Comparison of ENCODE assay signal across 9 mouse cellular contexts in genomic region chr1:21961251-21962082, GRCm38 (mm10). TPM values are rescaled to one million over a fixed set of nuclear protein-coding genes. Genes with fewer than 3 reads are reported as not detected.
DNase-seq lines count a peak whose midpoint lies in the region; ATAC-seq and TF ChIP-seq lines count a peak whose summit lies in the region.
"Had no signal": no experiment of that assay in that cellular context is flagged by ENCODE, and none has a peak within 500 bp of the region (broad histone marks: within the 10 kb centered on the region; RNA-seq: fewer than 3 reads in every experiment).

TSS of gene Kcnq5 (minus strand) at chr1:21961942.

- H3K36me3 ChIP-seq in embryonic facial prominence, embryonic 12.5 days = no peaks in the 10 kb centered on the region
- no peaks in the 10 kb centered on the region for H3K36me3 ChIP-seq in heart, embryonic 10.5 days
- H3K36me3 ChIP-seq in liver, embryonic 13.5 days = no peaks in the 10 kb centered on the region
- no peaks in the 10 kb centered on the region for H3K36me3 ChIP-seq in neural tube, embryonic 13.5 days
- H3K36me3 ChIP-seq in testis, adult 2 months (ENCODE audit: control insufficient read depth, insufficient read depth, low read length) = no peaks in the 10 kb centered on the region
- H3K36me3 ChIP-seq: G1E had no signal

- peaks cover 17% of the 10 kb centered on the region; the same call in 1 of the 2 replicates for H3K4me1 ChIP-seq in embryonic facial prominence, embryonic 12.5 days
- peaks cover 26% of the 10 kb centered on the region for H3K4me1 ChIP-seq in heart, embryonic 10.5 days
- H3K4me1 ChIP-seq in liver, embryonic 13.5 days (replicated peaks) = peaks cover 26% of the 10 kb centered on the region
- peaks cover 19% of the 10 kb centered on the region for H3K4me1 ChIP-seq in neural tube, embryonic 13.5 days (replicated peaks)
- H3K4me1 ChIP-seq in testis, adult 2 months (ENCODE audit: control insufficient read depth, insufficient read depth, low read length) = peaks cover 16% of the 10 kb centered on the region

- no peaks in the 10 kb centered on the region for H3K9me3 ChIP-seq in embryonic facial prominence, embryonic 12.5 days
- H3K9me3 ChIP-seq in heart, embryonic 10.5 days = no peaks in the 10 kb centered on the region
- no peaks in the 10 kb centered on the region for H3K9me3 ChIP-seq in liver, embryonic 13.5 days (replicated peaks)
- no peaks in the 10 kb centered on the region for H3K9me3 ChIP-seq in neural tube, embryonic 13.5 days

- no peak for TF ChIP-seq POLR2A in testis, adult 2 months (IDR thresholded peaks at IDR 0.05; ENCODE audit: control insufficient read depth, low read depth, low read length)

- peak within 1 kb of the TSS; percentile 67 for H3K9ac ChIP-seq in embryonic facial prominence, embryonic 12.5 days
- H3K9ac ChIP-seq in liver, embryonic 13.5 days = peak within 1 kb of the TSS; percentile 26
- H3K9ac ChIP-seq in neural tube, embryonic 13.5 days = peak within 1 kb of the TSS; percentile 79

- DNase-seq in cerebellum, adult 11-12 months = peak; percentile 5
- DNase-seq in cerebellum, adult 9-11 months = no peak
- peak; percentile 79 for DNase-seq in heart, embryonic 10.5 days (ENCODE audit: low spot score)
- peak; percentile 78 for DNase-seq in kidney, postnatal 10 days
- DNase-seq in liver, embryonic 13.5 days = no peak

- H3K27me3 ChIP-seq in embryonic facial prominence, embryonic 12.5 days = peaks cover 9% of the 10 kb centered on the region
- no peaks in the 10 kb centered on the region for H3K27me3 ChIP-seq in heart, embryonic 10.5 days (ENCODE audit: insufficient read depth, poor library complexity, severe bottlenecking)
- peaks cover 45% of the 10 kb centered on the region for H3K27me3 ChIP-seq in liver, embryonic 13.5 days
- peaks cover 37% of the 10 kb centered on the region for H3K27me3 ChIP-seq in neural tube, embryonic 13.5 days
- H3K27me3 ChIP-seq in testis, adult 2 months (ENCODE audit: control insufficient read depth, insufficient read depth, low read length) = no peaks in the 10 kb centered on the region

- WGBS in embryonic facial prominence, embryonic 12.5 days = under 1% methylated on average over 80 of the region's 89 CpGs
- WGBS in heart, embryonic 10.5 days = under 1% methylated on average over 89 of the region's 89 CpGs
- 1% methylated on average over 76 of the region's 89 CpGs for WGBS in liver, embryonic 13.5 days (ENCODE audit: insufficient replicate concordance)
- WGBS in neural tube, embryonic 13.5 days = 1% methylated on average over 67 of the region's 89 CpGs

- TF ChIP-seq CTCF in testis, adult 2 months (IDR thresholded peaks at IDR 0.05; ENCODE audit: control insufficient read depth, insufficient read depth, insufficient replicate concordance, low read depth, low read length) = no peak

- H3K4me2 ChIP-seq in embryonic facial prominence, embryonic 12.5 days (replicated peaks) = peak within 1 kb of the TSS; percentile 95
- H3K4me2 ChIP-seq in liver, embryonic 13.5 days = peak within 1 kb of the TSS; percentile 79
- peak within 1 kb of the TSS; percentile 96 for H3K4me2 ChIP-seq in neural tube, embryonic 13.5 days

- H3K4me3 ChIP-seq in embryonic facial prominence, embryonic 12.5 days = peak within 1 kb of the TSS; percentile 77
- H3K4me3 ChIP-seq in heart, embryonic 10.5 days = peak within 1 kb of the TSS; percentile 88
- H3K4me3 ChIP-seq in liver, embryonic 13.5 days (replicated peaks) = peak within 1 kb of the TSS; percentile 58
- H3K4me3 ChIP-seq in neural tube, embryonic 13.5 days = peak within 1 kb of the TSS; percentile 62
- H3K4me3 ChIP-seq in testis, adult 2 months (ENCODE audit: control insufficient read depth, low read depth, low read length) = peak within 1 kb of the TSS; percentile 40

- no peak within 1 kb of the TSS for H3K27ac ChIP-seq in embryonic facial prominence, embryonic 12.5 days
- peak within 1 kb of the TSS; percentile 96 for H3K27ac ChIP-seq in heart, embryonic 10.5 days
- no peak within 1 kb of the TSS for H3K27ac ChIP-seq in liver, embryonic 13.5 days
- H3K27ac ChIP-seq in neural tube, embryonic 13.5 days (replicated peaks) = 0 out of 2 replicates have a peak within 1 kb of the TSS, but pooled peaks have one; percentile 42
- H3K27ac ChIP-seq in testis, adult 2 months (ENCODE audit: control insufficient read depth, insufficient read depth, low read depth, low read length) = no peak within 1 kb of the TSS

- peak; percentile 64 for ATAC-seq in embryonic facial prominence, embryonic 12.5 days (ENCODE audit: insufficient number of reproducible peaks, insufficient read depth, low FRiP score, low TSS enrichment)
- peak; percentile 55 for ATAC-seq in liver, embryonic 13.5 days (ENCODE audit: low read depth)
- ATAC-seq in neural tube, embryonic 13.5 days (ENCODE audit: low read depth) = peak; percentile 87

RNA-seq across cellular contexts. Expression of gene Kcnq5, which starts in this region (rescaled TPM):
- 2.5 and 3.3 TPM in 2 replicates for polyA plus RNA-seq in embryonic facial prominence, embryonic 12.5 days (2016; fragmentation: Nextera tagmentation; extraction: Ambion mirVana)
- polyA plus RNA-seq in heart, embryonic 10.5 days (2016; fragmentation: Nextera tagmentation; extraction: Ambion mirVana) = 6.3 and 7.2 TPM in 2 replicates
- 0.21 and 0.29 TPM in 2 replicates for polyA plus RNA-seq in liver, embryonic 13.5 days (2015; fragmentation: Nextera tagmentation; extraction: Ambion mirVana)
- polyA plus RNA-seq in neural tube, embryonic 13.5 days (2015; fragmentation: Nextera tagmentation; extraction: Ambion mirVana) = 1.4 and 1.6 TPM in 2 replicates
- polyA plus RNA-seq in testis, adult 2 months (2012; rRNA removed) = 0.07 and 0.17 TPM in 2 replicates
- polyA plus RNA-seq: G1E had no signal

Comparison
In these comparisons a context has a peak if more than half of its experiments do, and no peak if none do; other contexts are left out.
1. DNase-seq: peak in cerebellum, adult 11-12 months (single experiment), heart, embryonic 10.5 days (single experiment) and kidney, postnatal 10 days (single experiment); none in cerebellum, adult 9-11 months (single experiment) and liver, embryonic 13.5 days (single experiment).
2. Peak in ATAC-seq, H3K4me3 ChIP-seq, H3K9ac ChIP-seq and H3K4me2 ChIP-seq in liver, embryonic 13.5 days; RNA of the gene not detected or under 1 TPM.
3. H3K27ac ChIP-seq: peak in heart, embryonic 10.5 days (single experiment) and neural tube, embryonic 13.5 days (single experiment); none in embryonic facial prominence, embryonic 12.5 days (single experiment), liver, embryonic 13.5 days (single experiment) and testis, adult 2 months (single experiment).
4. H3K9ac ChIP-seq: peak in every context shown above with its lines; median percentile 79 in neural tube, embryonic 13.5 days; 67 in embryonic facial prominence, embryonic 12.5 days; 26 in liver, embryonic 13.5 days.
5. Peak in every context shown above with its lines, with median percentiles within 50 percentile points of each other: ATAC-seq, H3K4me2 ChIP-seq and H3K4me3 ChIP-seq.